Mouse (Mus musculus): Measurements from ENCODE around the gene Casp1. TPM values are rescaled to one million over a fixed set of nuclear protein-coding genes. Genes with fewer than 3 reads are reported as not detected.

The Casp1 gene
- not detected in 2 replicates for polyA plus RNA-seq (2012; ENCODE audit: insufficient read depth, insufficient read length, low replicate concordance, missing spikeins)

DNA sequence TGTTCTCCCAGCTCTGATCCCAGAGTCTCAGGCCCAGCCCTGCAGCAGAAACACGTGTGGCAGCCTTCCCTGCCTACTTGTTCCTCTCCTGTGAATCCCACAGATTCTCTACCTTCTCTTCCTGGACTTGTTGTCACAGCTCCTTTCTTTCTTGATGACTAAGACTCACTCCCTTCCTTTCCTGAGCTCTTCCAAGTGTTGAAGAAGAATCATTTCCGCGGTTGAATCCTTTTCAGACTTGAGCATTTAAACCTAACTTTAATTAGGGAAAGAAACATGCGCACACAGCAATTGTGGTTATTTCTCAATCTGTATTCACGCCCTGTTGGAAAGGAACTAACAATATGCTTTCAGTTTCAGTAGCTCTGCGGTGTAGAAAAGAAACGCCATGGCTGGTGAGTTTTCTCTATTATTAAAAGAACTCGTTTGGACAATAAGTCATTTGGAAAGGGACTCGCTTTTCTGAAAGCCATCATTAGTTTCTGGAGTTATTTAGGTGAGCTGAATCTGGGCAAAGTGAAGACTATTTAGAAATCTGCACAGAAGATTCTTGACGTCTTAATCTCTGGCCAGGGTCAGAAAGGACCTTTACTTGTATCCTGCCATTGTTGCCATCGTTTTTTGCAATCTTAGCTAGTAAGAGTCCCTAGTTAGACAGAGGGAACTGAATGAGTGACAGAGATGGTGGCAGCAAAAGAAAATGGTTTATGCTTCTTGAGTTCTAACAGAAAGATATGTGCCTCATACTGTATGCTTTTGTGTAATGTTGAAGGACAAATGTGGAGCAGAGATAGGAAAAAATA lies at the start of gene Casp1:
Casp1 (plus strand) TSS at position 189 of the 803 bp plus-strand sequence.
- Histone ChIP-seq H3K4me3 (ENCODE audit: insufficient read depth, low read depth, low read length) (no peak within 1 kb of the TSS), H3K4me1 (ENCODE audit: control insufficient read depth, insufficient read depth, low read length) (peaks cover 2% of the 10 kb centered on the region; the same call in 1 of the 2 replicates), H3K27ac (ENCODE audit: insufficient read depth, low read depth, low read length) (no peak within 1 kb of the TSS)
- TF ChIP-seq CTCF (IDR thresholded peaks at IDR 0.05; ENCODE audit: insufficient read depth, low read depth, low read length), result no peak
- TF ChIP-seq POLR2A (IDR thresholded peaks at IDR 0.05; ENCODE audit: insufficient read depth, low read depth, low read length), result no peak
- WGBS, result 13% methylated on average over 11 of the region's 11 CpGs

DNA sequence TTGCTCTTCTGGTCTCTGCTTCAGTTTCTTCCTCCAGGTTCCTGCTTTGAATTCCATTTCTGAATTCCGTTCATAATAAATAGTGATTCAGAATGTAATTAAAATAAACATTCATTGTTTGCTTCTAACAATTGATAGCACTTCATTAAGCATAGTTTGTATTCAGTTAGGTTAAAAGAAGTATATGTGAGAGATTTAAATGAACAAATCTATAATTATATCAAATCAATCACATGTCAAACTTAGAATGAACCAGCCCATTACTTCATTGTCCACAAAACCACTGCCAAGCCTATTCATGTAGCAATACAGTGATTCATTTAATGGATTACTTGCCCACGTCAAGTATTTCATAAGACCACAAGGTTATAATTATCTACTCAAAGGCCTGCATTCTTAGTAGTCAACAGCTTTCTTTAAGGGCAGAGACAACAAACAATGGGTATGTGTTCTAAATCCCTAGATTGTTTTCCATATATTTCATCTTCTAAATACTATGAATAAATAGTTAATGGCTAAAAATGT lies 34.3 kb upstream of the Casp1 start:
- no peak for TF ChIP-seq CTCF (IDR thresholded peaks at IDR 0.05; ENCODE audit: insufficient read depth, low read depth, low read length)
- TF ChIP-seq POLR2A (IDR thresholded peaks at IDR 0.05; ENCODE audit: insufficient read depth, low read depth, low read length), result no peak
- no peak overlapping the region for H3K27ac ChIP-seq (ENCODE audit: insufficient read depth, low read depth, low read length)
- no peaks in the 10 kb centered on the region for H3K4me1 ChIP-seq (ENCODE audit: control insufficient read depth, insufficient read depth, low read length)
- H3K4me3 ChIP-seq (ENCODE audit: insufficient read depth, low read depth, low read length), result no peak overlapping the region
- WGBS, result 30% methylated on average over 2 of the region's 2 CpGs

DNA sequence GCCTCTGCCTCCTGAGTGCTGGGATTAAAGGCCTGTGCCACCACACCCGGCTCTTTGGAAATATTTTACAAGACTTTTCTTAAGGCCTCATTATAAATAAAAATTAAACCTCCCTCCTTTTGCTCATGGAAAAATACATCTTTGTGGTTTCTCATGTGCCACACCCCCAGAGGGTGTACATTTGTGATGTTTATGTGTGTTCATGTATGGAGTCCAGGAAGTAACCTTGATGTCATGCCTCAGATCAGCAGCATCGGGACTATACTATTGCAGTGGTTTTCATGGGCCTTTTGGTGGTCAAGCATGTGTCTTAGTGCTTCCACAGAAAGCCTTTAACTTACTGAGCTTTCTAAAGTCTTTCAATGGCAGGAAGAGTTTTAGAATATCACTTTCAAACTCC lies 28.0 kb upstream of the Casp1 start:
- 94% methylated on average over 2 of the region's 2 CpGs for WGBS
- no peak for TF ChIP-seq CTCF (IDR thresholded peaks at IDR 0.05; ENCODE audit: insufficient read depth, low read depth, low read length)
- TF ChIP-seq POLR2A (IDR thresholded peaks at IDR 0.05; ENCODE audit: insufficient read depth, low read depth, low read length), result no peak
- Histone ChIP-seq H3K4me3 (ENCODE audit: insufficient read depth, low read depth, low read length) (no peak overlapping the region), H3K27ac (ENCODE audit: insufficient read depth, low read depth, low read length) (no peak overlapping the region), H3K4me1 (ENCODE audit: control insufficient read depth, insufficient read depth, low read length) (no peaks in the 10 kb centered on the region)

DNA sequence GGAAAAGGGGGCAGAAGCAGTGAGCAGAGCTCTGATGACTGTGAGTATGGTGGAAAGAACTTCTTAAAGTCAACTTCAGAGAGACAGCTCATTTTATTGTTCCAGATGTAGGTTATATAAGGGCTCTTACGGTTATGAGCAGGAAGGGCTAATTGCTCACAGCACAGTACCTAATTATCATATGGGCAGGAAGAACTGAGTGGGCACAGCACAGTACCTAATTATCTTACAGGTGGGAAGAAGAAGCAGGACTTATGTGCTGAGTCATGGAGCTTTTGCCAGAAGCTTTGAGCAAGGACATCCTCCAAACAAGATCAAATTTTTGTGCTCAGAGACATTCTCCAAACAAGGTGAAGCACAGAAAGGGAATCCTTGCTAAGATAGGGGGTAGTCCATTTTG lies 27.4 kb upstream of the Casp1 start:
- H3K27ac ChIP-seq (ENCODE audit: insufficient read depth, low read depth, low read length), result no peak overlapping the region
- 25% methylated on average over 1 of the region's 1 CpGs for WGBS
- no peaks in the 10 kb centered on the region for H3K4me1 ChIP-seq (ENCODE audit: control insufficient read depth, insufficient read depth, low read length)
- H3K4me3 ChIP-seq (ENCODE audit: insufficient read depth, low read depth, low read length), result no peak overlapping the region
- TF ChIP-seq POLR2A (IDR thresholded peaks at IDR 0.05; ENCODE audit: insufficient read depth, low read depth, low read length), result no peak
- no peak for TF ChIP-seq CTCF (IDR thresholded peaks at IDR 0.05; ENCODE audit: insufficient read depth, low read depth, low read length)

DNA sequence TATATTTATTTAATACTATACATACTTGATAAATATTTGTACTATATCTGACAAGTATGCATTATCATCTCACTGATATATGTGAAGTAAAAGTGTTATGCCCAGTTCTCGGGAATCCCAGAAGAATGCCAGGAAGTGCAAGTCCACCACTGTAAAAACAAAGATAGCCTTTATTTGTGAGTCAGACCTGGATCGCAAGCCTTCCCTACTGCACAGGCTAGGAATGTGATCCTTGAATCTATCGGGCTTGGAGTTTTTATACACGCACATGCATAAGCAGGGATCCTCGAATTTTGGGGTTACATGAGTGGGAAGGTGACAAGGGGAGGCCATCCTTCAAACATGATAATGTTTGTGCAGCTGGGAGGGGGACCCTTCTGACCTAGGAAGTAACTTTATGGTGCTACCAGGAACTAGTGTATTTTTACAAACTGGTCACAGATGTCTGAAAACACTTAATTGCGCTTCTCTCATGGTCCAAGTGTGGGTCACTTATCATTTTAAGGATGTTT lies 26.9 kb upstream of the Casp1 start:
- 75% methylated on average over 6 of the region's 6 CpGs for WGBS
- Histone ChIP-seq H3K4me3 (ENCODE audit: insufficient read depth, low read depth, low read length) (no peak overlapping the region), H3K4me1 (ENCODE audit: control insufficient read depth, insufficient read depth, low read length) (no peaks in the 10 kb centered on the region), H3K27ac (ENCODE audit: insufficient read depth, low read depth, low read length) (no peak overlapping the region)
- TF ChIP-seq CTCF (IDR thresholded peaks at IDR 0.05; ENCODE audit: insufficient read depth, low read depth, low read length) (no peak), POLR2A (IDR thresholded peaks at IDR 0.05; ENCODE audit: insufficient read depth, low read depth, low read length) (no peak)

DNA sequence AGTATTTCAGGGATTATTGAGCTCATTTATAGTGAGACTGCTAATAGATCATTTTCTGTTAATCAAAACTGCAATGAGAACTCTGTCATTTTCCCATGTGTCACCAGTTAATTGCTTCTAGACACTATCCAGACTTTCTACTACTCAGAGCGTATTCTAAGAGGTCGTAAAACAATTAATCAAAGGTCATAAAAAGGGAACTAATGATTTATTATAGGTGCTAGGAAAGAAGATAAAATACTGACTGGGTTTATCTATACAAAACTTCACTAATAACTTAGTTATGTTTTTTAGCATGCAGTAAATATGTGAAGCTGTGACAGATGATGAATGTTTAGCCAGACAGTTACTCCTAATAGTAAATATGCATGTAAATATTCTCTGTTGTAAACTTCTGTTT lies 12.2 kb upstream of the Casp1 start:
- no peak overlapping the region for H3K27ac ChIP-seq (ENCODE audit: insufficient read depth, low read depth, low read length)
- 89% methylated on average over 2 of the region's 2 CpGs for WGBS
- no peak overlapping the region for H3K4me3 ChIP-seq (ENCODE audit: insufficient read depth, low read depth, low read length)
- no peaks in the 10 kb centered on the region for H3K4me1 ChIP-seq (ENCODE audit: control insufficient read depth, insufficient read depth, low read length)
- TF ChIP-seq POLR2A (IDR thresholded peaks at IDR 0.05; ENCODE audit: insufficient read depth, low read depth, low read length) (no peak), CTCF (IDR thresholded peaks at IDR 0.05; ENCODE audit: insufficient read depth, low read depth, low read length) (no peak)

DNA sequence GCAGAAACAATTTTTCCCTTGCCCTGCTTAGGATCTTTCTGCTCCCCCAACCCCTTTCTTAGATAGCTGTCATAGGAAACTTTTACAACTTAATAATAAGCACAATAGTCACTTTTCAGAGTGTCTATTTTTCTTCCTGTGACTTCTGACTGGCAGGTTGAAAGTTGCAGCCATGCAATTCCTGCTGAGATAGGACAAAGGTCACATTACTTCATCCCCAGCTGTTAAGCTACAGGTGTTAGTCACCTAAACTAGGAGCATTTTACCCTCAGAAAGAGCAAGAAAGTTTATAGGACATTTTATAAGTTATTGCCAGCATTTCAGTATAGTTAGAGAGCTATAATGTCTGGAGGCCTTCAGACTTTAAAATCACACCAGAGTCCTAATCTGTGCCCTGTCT lies 11.7 kb upstream of the Casp1 start:
- Histone ChIP-seq H3K4me1 (ENCODE audit: control insufficient read depth, insufficient read depth, low read length) (no peaks in the 10 kb centered on the region), H3K27ac (ENCODE audit: insufficient read depth, low read depth, low read length) (no peak overlapping the region), H3K4me3 (ENCODE audit: insufficient read depth, low read depth, low read length) (no peak overlapping the region)
- no peak for TF ChIP-seq CTCF (IDR thresholded peaks at IDR 0.05; ENCODE audit: insufficient read depth, low read depth, low read length)
- TF ChIP-seq POLR2A (IDR thresholded peaks at IDR 0.05; ENCODE audit: insufficient read depth, low read depth, low read length), result no peak

DNA sequence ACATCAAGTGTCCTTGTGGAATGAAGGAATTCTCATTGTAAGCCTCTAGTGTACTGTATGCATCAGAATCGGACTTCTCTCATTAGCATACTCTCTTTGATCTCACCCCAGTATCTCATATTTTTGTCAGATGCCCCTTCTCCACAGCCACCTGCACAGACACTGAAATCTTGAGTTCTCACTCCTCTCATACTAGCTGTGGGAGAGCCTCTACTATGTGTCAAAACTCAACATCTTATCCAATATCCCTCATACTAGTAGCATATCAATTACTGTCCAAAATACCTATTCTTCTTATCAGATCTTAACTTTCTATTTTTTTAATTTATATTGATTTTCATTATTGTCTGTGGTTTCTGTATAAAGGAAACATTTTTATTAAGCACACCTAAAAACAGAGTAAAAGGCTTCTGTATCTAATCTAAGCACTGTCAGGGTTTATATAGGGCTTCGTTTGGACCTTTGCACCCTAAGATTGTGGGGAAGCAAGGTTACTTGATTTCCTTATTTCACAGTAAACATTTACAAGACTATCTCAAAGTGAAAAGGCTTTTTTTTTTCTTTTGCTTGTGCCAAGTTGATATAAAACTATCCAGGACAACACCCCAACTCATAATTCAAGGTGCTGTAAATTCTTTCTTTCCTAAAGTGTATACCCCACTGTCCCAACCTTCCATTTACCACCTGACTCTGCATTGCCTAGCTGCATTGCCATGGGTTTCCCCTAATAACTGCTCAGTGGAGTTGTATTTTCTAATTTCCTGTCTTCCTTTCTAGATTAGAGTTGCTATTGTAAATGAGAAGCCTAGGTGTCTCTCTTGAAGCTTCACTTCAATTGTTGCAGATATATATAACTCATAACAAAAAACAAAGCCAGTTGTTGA lies 1.7 kb upstream of the Casp1 start:
- no peak for TF ChIP-seq POLR2A (IDR thresholded peaks at IDR 0.05; ENCODE audit: insufficient read depth, low read depth, low read length)
- no peak for TF ChIP-seq CTCF (IDR thresholded peaks at IDR 0.05; ENCODE audit: insufficient read depth, low read depth, low read length)
- H3K27ac ChIP-seq (ENCODE audit: insufficient read depth, low read depth, low read length), result no peak overlapping the region
- 89% methylated on average over 2 of the region's 2 CpGs for WGBS
- no peak overlapping the region for H3K4me3 ChIP-seq (ENCODE audit: insufficient read depth, low read depth, low read length)
- peaks cover 2% of the 10 kb centered on the region; the same call in 1 of the 2 replicates for H3K4me1 ChIP-seq (ENCODE audit: control insufficient read depth, insufficient read depth, low read length)

DNA sequence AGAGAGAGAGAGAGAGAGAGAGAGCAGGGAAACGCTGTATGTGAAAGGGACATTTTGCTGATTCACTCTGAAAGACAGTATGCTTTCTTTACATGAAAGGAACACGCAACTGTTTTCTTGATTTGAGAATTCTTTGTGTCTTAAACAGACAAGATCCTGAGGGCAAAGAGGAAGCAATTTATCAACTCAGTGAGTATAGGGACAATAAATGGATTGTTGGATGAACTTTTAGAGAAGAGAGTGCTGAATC lies 740 bp downstream of the Casp1 start:
- WGBS, result 66% methylated on average over 2 of the region's 2 CpGs

More for the DNA sequence above, 740 bp downstream of the Casp1 start:
- TF ChIP-seq CTCF (IDR thresholded peaks at IDR 0.05; ENCODE audit: insufficient read depth, low read depth, low read length), result no peak
- no peak for TF ChIP-seq POLR2A (IDR thresholded peaks at IDR 0.05; ENCODE audit: insufficient read depth, low read depth, low read length)
- Histone ChIP-seq H3K4me3 (ENCODE audit: insufficient read depth, low read depth, low read length) (no peak overlapping the region), H3K4me1 (ENCODE audit: control insufficient read depth, insufficient read depth, low read length) (peaks cover 2% of the 10 kb centered on the region; the same call in 1 of the 2 replicates), H3K27ac (ENCODE audit: insufficient read depth, low read depth, low read length) (no peak overlapping the region)
